Mouse (Mus musculus): ENCODE results near the gene Fam126a.
"Not testable (repeated sequence)": the region's sequence is repeated elsewhere in the genome, so short reads cannot be mapped to it uniquely, and the experiment has no call there.

Fam126a gene

GRCm38 (mm10) chr5:23900190-23900589 lies 130.3 kb downstream of the Fam126a start:
- DNase-seq (ENCODE audit: low spot score), result no peak

- no peak for DNase-seq (ENCODE audit: low spot score)
Observed at GRCm38 (mm10) chr5:23893864-23894771, 136.4 kb downstream of the Fam126a start.

- no peak for DNase-seq (ENCODE audit: low spot score)
Observed at GRCm38 (mm10) chr5:23893156-23893863, 137.2 kb downstream of the Fam126a start.

GRCm38 (mm10) chr5:23890734-23891133 lies 139.8 kb downstream of the Fam126a start:
- no peak for DNase-seq (ENCODE audit: low spot score)

- no peak for DNase-seq (ENCODE audit: low spot score)
Observed at GRCm38 (mm10) chr5:23889461-23889860, 141.0 kb downstream of the Fam126a start.

GRCm38 (mm10) chr5:23887111-23887510 lies 143.4 kb downstream of the Fam126a start:
- DNase-seq (ENCODE audit: low spot score), result no peak

GRCm38 (mm10) chr5:23874457-23874856 lies 156.0 kb downstream of the Fam126a start:
- no peak for DNase-seq (ENCODE audit: low spot score)

- no peak for DNase-seq (ENCODE audit: low spot score)
Observed at GRCm38 (mm10) chr5:23872586-23872985, 157.9 kb downstream of the Fam126a start.

- DNase-seq (ENCODE audit: low spot score), result not testable (repeated sequence)
Observed at GRCm38 (mm10) chr5:23871323-23871722, 159.2 kb downstream of the Fam126a start.

GRCm38 (mm10) chr5:23865941-23866340 lies 164.5 kb downstream of the Fam126a start:
- no peak for DNase-seq (ENCODE audit: low spot score)

Measured in MN1 (cell line).